Mouse (Mus musculus): ENCODE measurements at regions not wholly inside any gene's neighbourhood (a gene's known extent, or its start where the extent isn't known, plus 50 kb on each side); places are given as distances from the start of the nearest gene placed in this dataset.

DNA sequence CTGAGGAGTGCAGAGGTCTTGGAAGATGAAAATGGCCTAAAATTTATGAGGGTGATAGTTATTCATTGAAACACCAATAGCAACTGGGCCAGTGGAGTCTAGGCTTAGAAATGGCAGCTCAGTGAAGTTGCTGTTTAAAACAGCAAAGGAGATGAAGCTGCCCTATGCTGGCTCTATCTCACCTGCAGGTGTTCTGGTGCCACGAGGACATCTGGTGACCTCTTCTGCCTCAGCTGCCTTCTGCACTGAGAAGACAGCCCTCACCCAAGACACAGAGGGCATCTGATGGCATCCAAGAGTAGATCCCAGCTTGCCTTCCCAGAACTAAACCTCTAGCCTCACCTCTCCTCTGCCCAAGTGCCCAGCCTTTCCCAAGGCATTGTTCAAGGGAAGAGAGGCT, 187.5 kb upstream of the Sdk2 start:
- DNase-seq = no peak

DNA sequence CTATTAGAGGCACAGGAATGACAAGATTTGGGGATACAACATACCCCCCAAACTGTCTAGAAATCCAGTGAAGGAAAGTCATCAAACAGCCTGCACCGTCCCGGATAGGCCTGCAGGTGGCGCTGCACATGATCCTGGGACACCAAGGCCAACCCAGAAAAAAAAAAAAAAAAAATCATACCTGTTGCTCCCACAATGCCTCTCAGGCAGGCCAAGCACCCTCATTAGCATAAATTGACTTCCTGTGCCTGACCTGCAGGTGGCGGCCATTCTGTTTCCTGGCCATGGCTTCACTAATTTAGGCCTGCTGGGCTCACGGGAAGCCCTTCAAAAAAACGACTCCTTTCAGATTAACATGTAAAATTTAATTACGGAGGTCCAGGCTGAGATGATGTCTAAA, 184.8 kb upstream of the Sdk2 start:
- no peak for DNase-seq

DNA sequence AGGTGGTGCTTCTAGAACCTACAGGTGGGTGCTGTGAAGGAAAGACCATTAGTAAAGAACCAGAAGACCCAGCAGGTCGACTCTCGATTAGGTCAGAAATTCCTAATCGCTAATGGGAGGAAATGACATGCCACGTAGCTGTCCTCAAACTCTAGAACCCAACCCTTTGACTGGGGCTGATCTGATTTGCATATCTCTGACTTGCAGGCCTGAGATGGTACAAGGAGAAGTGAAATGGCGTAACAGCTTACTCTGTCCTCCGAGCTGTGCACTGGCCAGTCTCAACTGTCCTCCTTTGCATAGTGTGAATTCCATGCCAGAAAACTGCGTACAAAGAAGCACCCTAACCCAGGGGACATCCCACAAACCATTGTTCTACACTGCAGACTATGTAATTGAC, 182.4 kb upstream of the Sdk2 start:
- no peak for DNase-seq

DNA sequence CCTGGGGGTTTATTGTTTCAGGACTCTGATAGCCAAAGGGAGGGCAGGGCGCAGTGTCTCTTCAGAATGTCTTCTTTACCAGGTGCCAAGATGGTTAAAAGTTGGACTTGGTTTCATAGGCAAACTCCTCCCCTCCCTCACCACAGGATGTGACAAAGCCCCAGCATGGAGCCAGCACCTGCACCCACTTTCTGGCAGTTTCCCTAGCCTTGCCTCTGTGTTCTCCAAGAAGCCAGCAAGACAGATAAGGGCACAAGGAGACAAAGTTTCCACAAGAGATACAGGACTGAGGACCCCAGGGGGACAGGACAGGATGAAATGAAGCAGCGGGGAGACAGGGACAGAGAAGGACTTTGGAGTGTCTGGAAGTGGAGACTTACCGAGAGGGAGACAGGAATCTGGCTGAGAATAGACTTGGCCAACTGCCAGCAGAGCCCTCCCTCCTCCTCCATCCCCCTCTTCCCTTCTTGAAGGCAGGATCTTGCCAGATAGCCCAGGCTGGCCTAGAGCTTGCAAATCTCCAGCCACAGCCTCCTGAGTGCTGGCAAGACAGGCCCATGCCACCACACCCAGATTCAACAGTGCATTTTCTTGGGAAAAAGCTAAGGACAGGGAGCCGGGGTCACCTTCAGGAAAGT, 181.5 kb upstream of the Sdk2 start:
- no peak for DNase-seq

DNA sequence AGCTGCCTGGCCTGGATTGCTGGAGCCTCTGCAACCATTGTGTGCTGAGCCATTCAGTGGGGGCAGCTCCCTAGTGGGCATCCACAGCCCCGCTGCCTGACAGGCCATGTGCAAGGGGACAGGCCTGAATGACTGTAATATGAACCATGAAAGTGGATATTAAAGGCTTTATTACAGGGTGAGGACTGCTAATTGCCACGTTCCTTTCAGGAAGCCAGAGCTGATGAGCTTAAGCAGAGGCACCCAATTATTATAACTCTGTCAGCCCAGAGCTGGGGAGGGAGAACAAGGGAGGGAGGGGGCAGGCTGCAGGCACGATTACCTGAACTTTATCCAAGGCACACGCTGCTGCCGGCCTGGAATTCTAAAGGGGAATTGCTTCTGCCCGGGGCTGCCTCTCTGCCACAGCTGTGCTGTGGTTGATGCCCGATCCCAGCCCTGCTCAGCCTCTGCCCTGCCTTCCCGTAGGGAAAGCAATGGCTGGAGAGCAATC, 172.5 kb upstream of the Sdk2 start:
- no peak for DNase-seq

DNA sequence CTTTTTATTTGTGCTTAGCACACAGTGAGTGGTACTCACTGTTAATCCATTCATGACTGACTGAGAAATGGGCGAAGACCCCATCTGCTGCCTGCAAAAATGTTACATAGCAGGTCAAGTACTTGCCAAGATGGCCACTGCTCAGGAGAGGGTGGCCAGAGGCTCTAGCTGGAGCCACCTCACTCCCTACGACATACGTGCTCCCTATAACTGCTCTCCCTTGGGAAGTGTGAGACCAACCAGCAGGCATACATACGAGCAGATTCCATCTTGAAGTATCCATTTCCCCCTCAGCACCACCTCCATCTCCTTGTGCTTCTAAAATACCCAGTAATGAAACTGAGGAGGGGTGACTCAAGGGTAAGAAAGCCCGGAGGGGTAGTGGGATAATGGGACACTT, 172.0 kb upstream of the Sdk2 start:
- DNase-seq = no peak

DNA sequence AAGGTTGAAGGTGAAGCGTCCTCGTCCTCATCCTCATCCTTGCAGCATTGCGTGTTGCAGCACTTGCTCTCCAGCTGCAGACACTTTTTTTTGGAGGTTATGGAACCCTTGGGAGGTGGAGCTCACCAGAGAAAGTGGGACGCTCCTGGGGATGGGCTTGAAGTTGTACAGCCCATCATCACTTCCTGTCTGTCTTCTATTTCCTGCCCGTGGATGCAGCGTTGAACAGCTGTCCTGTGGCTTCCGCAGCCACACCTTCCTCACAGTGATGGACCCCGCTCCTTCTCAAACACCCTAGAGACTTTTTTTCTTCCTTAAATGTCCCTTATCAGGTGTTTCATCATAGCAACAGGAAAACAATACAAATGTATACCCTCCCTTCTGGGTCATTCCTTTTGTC, 171.5 kb upstream of the Sdk2 start:
- DNase-seq = no peak

DNA sequence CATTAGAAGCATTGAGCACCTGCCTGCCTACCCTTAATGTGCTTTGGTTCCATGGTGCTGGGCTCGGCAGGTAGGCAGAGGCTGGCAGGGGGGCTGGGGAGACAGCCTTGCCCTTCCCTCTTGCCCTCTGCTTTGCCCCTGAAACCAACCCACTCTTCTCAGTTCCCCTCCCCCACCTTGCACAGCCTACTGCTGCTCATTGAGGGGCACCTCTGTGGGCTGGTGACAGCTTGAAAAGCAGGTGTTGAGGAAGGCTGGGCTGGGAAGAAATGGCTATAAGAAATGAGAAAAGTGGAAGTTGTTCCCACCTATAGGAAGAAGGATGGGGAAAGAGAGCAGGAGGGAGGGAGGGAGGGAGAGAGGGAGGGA, 167.7 kb upstream of the Sdk2 start:
- DNase-seq = no peak

DNA sequence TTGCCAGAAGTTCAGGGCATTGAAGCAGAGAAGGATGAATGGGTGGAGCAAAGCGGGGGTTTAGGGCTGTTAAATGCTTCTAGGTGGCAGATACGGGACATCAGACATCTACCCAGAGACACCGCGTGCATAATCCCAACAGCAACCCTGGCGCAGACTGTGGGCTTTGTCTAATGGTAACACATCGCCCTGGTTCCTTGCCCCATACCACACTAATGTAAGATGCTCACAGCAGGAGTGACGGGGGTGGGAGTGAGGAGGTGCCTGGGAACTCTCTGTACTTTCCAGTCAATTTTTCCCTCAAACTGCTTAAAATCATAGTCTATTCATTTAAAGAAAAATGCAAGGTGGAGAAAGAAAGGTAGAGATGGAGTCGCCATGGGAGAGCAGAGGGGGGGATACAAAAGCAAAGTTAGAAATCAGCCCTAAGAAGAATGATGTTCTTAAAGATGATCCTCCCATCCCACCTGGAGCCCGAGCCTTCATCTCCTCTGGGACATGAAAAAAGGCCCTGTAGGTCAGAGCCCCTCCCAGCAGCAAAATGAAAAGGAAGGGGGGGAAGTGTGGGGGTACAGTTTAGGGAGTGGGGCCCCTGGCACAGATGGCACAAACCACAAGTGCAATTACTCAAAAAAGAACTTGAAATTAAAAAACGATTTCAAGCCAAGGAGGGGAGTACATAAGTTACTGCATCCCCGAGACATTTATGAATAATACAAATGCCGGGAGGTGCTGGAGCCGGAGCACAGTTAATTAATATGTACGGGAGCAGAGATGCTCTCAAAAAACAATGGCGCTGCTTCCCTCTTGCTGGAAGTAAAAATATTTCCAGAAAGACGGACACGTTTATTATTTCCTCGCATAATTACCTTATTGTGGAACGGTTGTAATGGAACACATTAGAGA, 167.0 kb upstream of the Sdk2 start:
- no peak for DNase-seq

DNA sequence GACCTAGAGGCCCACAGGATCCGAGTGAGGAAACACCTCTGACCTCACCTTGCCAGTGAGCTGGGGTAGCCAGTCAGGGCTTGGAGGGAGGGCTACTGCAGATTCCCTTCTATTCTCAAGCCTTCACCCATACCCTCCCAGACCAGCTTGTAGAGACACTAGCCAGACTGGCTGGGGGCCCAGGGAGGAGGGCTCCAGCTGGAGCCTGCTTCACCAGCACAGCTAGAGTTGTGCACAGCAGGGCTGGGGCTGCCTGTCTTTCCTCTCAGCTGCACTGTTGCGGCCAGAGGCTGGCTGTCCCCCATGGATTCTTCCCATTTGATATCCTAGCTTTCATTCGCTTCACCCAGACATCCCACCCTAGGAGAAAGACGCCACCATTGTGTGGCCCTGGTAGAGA, 165.0 kb upstream of the Sdk2 start:
- peak; percentile 89 for DNase-seq

DNA sequence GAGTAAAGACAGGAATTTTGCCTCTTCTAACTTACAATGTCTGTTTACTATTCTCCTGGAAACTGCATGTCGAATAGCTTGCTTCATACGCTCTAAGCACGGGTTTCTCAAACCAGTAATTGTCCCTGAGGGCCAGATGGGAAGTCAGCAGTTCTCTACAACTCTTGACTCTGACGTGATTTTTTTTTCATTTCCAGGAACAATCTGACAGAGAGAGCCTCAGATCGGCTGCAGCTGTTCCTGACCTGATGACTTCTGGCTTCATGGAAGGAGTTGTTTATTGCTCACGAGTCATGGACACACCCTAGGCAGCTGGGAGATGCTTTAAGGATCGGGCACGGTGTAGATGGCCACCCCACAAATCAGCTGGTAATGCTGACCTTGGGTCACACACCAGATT, 162.9 kb upstream of the Sdk2 start:
- DNase-seq = peak; percentile 97

DNA sequence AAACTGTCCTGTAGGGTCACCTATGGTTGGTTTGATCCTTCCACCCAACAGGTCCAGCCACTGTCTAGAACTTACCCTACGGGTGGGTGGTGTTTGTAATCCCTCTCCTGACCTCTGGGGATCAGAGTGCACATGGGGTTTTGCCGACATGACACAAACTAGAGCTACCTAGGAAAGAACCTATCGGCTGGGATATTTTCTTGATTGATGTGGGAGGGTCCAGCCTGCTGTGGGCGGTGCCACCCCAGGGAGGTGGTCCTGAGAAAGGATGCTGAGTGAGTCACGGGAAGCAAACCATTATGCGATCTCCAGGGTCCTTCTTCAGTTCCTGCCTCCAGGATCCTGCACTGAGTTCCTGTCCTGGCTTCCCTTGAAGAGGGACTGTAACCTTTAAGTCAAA, 162.3 kb upstream of the Sdk2 start:
- no peak for DNase-seq

DNA sequence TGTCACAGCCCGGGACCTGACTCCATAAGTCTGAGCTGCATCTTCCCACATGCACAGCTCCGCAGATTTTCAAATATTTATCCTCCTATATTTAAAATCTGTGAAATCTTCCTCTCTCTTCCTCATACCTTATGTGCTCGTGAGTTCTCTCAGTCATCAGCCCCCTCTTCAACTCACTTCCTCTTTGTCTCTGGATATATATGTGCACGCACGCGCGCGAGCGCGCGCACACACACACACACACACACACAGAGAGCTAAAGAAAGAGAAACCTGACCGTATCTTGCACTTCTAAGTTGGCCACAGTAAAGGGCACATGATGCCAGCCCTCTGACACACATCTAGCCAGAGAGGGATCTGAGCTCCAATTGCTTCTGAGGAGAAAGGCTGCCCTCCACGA, 159.7 kb upstream of the Sdk2 start:
- no peak for DNase-seq

DNA sequence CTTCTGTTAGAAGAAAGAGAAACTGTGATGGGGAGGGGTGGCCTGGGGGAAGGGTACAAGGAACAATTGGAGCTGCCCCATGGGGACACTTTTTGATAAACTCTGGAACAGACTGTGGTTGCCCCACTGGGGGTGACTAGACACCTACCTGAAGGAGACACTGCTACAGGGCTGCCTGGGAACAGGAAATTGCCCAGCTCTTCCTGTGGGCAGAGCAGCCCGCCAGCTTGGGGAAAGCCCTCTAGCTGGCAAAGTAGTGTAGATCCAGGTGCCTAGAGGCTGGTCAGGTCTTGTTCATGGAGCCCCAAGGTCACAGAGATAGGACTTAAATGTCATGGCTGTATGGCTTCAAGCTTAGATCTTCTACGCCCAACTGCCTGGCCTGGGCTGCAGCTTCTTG, 157.9 kb upstream of the Sdk2 start:
- DNase-seq = no peak

DNA sequence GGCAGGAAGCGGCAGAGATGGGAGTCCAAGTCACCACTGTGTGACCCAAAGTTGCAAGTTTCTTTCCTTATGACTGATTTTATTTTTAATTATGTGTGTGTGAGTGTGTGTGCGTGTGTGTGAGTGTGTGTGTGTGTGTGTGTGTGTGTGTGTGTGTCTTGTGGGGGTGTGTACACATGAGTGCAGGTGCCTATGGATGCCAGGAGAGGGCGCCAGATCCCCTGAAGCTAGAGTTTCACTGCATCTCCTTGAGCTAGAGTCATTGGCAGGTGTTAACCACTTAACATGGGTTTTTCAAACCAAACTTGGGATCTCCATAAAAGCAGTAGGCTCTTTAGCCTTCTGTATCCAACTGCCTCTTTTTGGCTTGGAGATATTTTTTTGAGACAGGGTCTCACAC, 156.2 kb upstream of the Sdk2 start:
- DNase-seq = no peak

DNA sequence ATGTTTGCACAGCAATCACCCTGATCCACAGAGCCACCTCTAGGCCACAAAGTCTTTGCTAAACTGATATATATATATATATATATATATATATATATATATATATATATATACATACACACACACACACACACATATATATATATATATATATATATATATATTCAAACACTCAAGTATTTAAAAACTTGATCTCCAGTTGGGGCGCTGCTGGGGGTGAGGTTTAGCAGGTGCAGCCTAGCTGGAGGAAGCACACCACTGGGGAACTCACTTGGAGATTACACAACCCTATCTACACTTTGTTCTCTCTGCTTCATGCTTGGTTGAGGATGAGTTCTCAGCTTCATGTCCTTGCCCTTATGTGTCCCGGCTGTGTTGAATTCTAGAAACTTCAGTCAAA, 153.6 kb upstream of the Sdk2 start:
- DNase-seq = no peak

DNA sequence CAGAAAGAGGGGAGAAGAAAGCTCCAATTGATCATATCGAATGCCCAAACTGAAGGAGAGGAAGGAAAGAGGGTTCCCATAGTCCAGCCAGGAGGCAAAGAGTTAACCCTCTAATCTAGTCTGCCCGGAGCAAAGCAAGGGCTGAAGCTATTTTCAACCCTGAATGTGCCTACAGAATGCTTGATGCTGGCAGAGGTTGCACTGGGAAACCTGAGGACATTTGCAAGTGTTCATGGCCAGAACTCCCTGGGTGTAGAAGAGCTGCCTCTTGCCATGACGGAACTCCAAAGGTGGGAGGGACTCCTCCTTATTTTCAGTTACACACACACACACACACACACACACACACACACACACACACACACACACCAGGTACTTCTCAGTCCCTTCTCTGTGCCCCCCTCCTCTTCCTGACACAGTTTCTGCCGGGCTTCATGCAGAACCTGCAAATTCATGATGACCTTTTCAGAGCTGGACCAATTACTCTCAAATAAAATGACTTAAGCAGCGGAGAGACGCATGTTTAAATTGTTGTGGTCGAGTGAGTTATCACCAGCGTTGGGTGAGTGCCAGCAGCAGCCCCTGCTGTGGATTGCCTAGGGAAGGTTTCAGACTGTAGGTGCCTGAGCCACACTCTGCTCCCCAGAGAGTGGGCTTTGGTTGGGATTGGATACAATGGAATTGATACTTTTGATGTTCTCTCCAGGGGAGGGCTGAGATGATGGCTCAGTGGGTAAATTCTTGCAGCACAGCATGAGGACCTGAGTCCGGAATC, 152.1 kb upstream of the Sdk2 start:
- DNase-seq = no peak

DNA sequence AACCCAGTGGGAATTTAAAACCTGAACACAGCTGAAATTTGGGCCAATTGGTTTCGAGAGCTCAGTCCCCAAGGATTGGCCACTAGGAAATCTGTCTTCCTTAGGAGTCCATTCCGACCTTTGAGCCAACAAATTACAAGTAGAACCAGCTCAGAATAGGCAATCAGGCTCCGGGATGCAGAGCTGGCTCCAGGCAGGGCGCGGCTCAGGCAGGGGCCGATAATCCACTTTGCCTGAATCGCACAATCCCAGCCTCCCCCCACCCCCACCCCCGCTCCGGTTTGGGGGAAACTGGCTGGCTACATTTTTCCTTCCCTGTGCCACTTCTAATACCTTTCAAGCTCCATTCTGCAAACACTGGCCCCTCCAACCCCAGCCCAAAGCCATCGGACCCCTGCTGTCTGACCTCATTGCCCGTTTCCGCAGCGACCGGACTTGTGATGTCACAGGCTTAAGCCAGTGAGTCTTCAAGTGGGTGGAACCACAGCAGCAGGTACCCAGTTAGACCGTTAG, 150.5 kb upstream of the Sdk2 start:
- no peak for DNase-seq

DNA sequence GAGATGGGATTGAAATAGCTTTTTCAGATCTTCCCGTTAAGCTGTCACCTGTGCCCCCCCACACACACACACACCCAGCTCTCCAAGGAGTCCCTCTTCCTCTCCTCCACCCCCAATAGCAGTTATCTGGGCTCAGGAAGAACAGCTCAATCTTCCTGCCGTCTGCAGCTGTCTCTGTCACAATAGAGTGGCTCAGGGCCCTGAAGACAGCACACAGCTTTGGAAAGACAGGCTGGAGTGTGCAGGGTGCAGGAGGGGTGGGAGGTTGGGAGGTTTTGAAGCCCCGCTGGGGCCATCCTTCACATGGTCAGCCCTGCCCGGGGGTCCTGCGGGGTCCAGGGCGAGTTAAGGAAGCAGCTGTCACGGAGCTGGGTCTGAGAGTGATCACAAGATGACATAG, 149.6 kb upstream of the Sdk2 start:
- DNase-seq = no peak

DNA sequence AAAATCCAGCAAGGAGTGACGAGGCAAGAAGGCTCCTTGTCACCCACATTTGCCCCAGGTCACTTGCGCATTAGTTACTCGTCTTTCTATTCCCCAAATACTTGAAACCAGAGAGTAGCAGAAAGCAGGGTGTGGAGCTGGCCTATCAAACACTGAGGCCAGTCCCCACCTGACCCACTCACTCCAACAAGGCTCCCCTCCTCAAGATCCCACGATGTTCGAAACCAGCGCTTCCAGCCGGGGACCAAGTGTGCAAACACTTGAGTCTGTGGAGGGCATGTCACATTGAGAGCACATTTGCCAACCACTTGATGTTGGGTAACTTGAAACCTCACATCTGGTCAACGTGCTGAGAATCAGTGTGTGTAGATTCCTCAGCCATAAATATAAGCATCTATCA, 148.4 kb upstream of the Sdk2 start:
- no peak for DNase-seq

DNA sequence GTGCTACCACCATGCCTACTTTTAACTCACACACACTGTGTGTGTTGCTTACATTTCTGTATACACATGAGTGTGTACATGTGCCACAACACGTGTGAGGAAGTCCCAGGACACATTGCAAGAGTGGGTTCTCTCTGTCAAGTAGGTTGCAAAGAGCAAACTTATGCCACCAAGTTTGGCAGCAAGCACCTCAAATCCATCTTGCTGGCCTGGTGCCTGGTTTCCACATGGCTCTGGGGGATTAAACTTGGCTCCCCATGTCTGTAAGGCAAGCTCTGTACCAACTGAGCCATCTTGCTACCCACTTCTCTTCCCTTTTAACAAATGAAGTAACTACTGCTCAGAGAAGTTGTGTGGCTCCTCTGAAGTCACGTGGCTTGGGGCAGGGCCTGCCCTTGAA, 145.3 kb upstream of the Sdk2 start:
- no peak for DNase-seq

DNA sequence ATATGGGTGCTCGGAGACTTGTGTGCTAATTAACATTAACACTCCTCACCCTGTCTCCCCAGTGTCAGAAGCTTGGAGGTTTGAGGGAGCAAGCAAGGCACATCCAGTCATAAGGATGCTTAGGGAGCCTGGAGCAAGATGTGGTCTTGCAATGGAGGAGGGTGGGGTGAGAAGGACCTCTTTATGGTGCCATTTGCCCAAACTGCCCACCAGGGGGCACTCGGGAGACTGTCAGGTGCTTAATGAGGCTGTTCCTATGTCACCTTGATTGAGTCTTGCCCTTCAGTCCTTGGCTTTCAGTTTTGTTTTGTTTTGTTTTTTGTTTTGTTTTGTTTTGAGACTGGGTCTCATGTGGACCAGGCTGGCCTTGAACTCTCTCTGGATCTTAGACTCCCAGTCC, 138.3 kb upstream of the Sdk2 start:
- DNase-seq = no peak

DNA sequence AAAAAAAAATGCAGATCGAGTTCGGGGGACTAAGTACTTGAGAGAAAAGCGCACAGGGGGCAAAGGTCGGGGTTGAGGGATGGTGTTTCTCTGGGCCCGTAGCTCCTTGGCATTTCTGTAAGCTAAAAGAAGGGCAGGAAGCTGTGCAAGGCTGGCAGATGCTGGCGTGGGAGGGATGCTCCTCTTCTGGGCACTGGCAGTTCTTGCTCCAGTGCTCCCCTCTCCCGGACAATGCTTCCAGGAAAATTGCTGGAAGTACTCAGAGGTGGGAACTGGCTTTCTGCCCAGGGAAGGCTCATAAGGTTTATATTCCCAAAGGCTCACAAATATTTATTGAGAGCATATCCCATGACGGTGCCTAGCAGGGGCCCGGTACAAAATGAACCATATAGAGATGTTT, 136.6 kb upstream of the Sdk2 start:
- no peak for DNase-seq

DNA sequence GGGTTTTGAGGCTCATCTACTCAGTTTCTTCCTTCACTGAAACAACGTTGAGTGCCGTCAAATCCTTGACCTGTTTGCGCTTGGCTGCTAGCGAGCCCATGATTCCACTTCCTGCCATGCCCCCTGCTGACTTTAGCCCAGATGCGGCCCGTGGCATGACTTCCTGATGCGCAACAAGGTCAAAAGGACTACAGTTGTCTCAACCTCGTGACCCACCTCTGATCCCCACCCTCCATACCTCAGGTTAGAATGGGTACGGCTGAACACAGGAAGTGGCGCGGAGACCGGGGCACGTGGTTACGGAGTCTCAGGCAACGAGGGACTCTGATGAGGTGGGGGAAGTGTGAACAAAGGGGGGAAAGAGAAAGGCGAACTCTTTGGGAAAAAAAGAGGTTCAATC, 135.6 kb upstream of the Sdk2 start:
- DNase-seq = no peak
